Mouse (Mus musculus): ENCODE results near the gene 4933414I15Rik. TPM values are rescaled to one million over a fixed set of nuclear protein-coding genes. Genes with fewer than 3 reads are reported as not detected.

4933414I15Rik gene
- polyA plus RNA-seq, 1 experiment = 0.16 TPM

Other genes with a start within 250 kb of the 4933414I15Rik start
- 1.4 and 1.5 TPM in 2 replicates for gene Zfp354c, start 116.0 kb downstream of the 4933414I15Rik start, polyA plus RNA-seq (2012; rRNA removed)
- gene Zfp879, start 102.2 kb downstream of the 4933414I15Rik start, polyA plus RNA-seq (2012; rRNA removed) = 0.47 and 0.51 TPM in 2 replicates
- gene Grm6, start 93.1 kb downstream of the 4933414I15Rik start, polyA plus RNA-seq (2012; rRNA removed) = 0.05 and 0.06 TPM in 2 replicates
- 0.69 and 1.0 TPM in 2 replicates for gene Zfp454, start 56.1 kb downstream of the 4933414I15Rik start, polyA plus RNA-seq (2012; rRNA removed)
- 2.3 and 2.6 TPM in 2 replicates for gene Zfp2, start 27.6 kb downstream of the 4933414I15Rik start, polyA plus RNA-seq (2012; rRNA removed)
- 0.49 and 0.58 TPM in 2 replicates for gene Zfp354b, start 12.1 kb downstream of the 4933414I15Rik start, polyA plus RNA-seq (2012; rRNA removed)
- not detected in 2 replicates for gene Prop1, start 10.0 kb upstream of the 4933414I15Rik start, polyA plus RNA-seq (2012; rRNA removed)
- gene Olfr1378, start 22.8 kb upstream of the 4933414I15Rik start, polyA plus RNA-seq (2012; rRNA removed) = not detected in 2 replicates
- gene Olfr1377, start 38.2 kb upstream of the 4933414I15Rik start, polyA plus RNA-seq (2012; rRNA removed) = not detected in 2 replicates
- not detected in 2 replicates for gene Olfr51, start 59.8 kb upstream of the 4933414I15Rik start, polyA plus RNA-seq (2012; rRNA removed)
- not detected in 2 replicates for gene Olfr54, start 70.5 kb upstream of the 4933414I15Rik start, polyA plus RNA-seq (2012; rRNA removed)
- gene Olfr1375, start 104.3 kb upstream of the 4933414I15Rik start, polyA plus RNA-seq (2012; rRNA removed) = not detected in 2 replicates
- 2.3 and 3.0 TPM in 2 replicates for gene Zfp354a, start 115.5 kb upstream of the 4933414I15Rik start, polyA plus RNA-seq (2012; rRNA removed)

Measured in gonadal fat pad, adult 2 months (tissue).